Comparison of ENCODE assay signal across 1 mouse cellular context in genomic region chr13:23501511-23501910, GRCm38 (mm10).
TF ChIP-seq lines count a peak whose summit lies in the region.

No protein-coding gene starts in this region.

TF ChIP-seq in CH12.LX, 34 proteins besides CTCF, POLR2A, EP300 and RAD21:
- TF ChIP-seq PAX5 (IDR thresholded peaks at IDR 0.05; ENCODE audit: low read length) (no peak), MXI1 (IDR thresholded peaks at IDR 0.05; ENCODE audit: low read depth, low read length) (peak; percentile 5; the same call in 1 of the 2 replicates), UBTF (IDR thresholded peaks at IDR 0.05; ENCODE audit: low read depth, low read length) (no peak), USF2 (conservative IDR thresholded peaks at IDR 0.05; ENCODE audit: low read depth, low read length) (no peak), IRF4 (IDR thresholded peaks at IDR 0.05; ENCODE audit: low read depth, low read length) (no peak), SIN3A (IDR thresholded peaks at IDR 0.05; ENCODE audit: low read length) (0 out of 2 replicates have a peak, but pooled peaks have one; percentile 17), MYC (IDR thresholded peaks at IDR 0.05; ENCODE audit: low read depth, low read length) (no peak), CHD2 (IDR thresholded peaks at IDR 0.05; ENCODE audit: low read length) (no peak), MEF2A (IDR thresholded peaks at IDR 0.05; ENCODE audit: borderline replicate concordance, low read depth, low read length) (no peak), TBP (conservative IDR thresholded peaks at IDR 0.05; ENCODE audit: low read depth, low read length) (no peak), ELF1 (IDR thresholded peaks at IDR 0.05; ENCODE audit: low read depth, low read length) (no peak), JUND (conservative IDR thresholded peaks at IDR 0.05; ENCODE audit: low read depth, low read length) (no peak), CHD1 (IDR thresholded peaks at IDR 0.05; ENCODE audit: low read depth, low read length) (no peak), GABPA (IDR thresholded peaks at IDR 0.05; ENCODE audit: insufficient replicate concordance, low read depth, low read length) (no peak), NRF1 (IDR thresholded peaks at IDR 0.05; ENCODE audit: low read depth, low read length) (no peak), E2F4 (IDR thresholded peaks at IDR 0.05; ENCODE audit: insufficient replicate concordance, low read depth, low read length) (no peak), JUN (IDR thresholded peaks at IDR 0.05; ENCODE audit: insufficient read depth, low read depth, low read length) (no peak), NELFE (IDR thresholded peaks at IDR 0.05; ENCODE audit: low read depth, low read length) (no peak)
TF ChIP-seq in CH12.LX: peak in this region for 2.
